Mouse (Mus musculus) limb, embryonic 13.5 days (tissue): ENCODE data around the gene Wdr83. TPM values are rescaled to one million over a fixed set of nuclear protein-coding genes. Genes with fewer than 3 reads are reported as not detected.

Experiments
- ATAC-seq: fragments of 200-750 bp; cut with Nextera tagmentation; 2 replicates; pipeline ENCODE4 v1.8.0; 2017; ENCODE audit warnings: low read depth, moderate number of reproducible peaks, moderate TSS enrichment; ENCODE audit not compliant: low FRiP score
- H3K27ac ChIP-seq: fragments of 300-500 bp; sonication (generic); 2 replicates; pipeline ENCODE4 v1.5.1; 2015; ENCODE audit warnings: inconsistent platforms, mild to moderate bottlenecking, moderate library complexity
- H3K27me3 ChIP-seq: fragments of 300-500 bp; sonication (generic); 2 replicates; pipeline ENCODE4 v1.6.1; 2015; ENCODE audit warnings: mild to moderate bottlenecking, inconsistent platforms
- H3K36me3 ChIP-seq: fragments of 300-500 bp; sonication (generic); 2 replicates; pipeline ENCODE4 v1.6.1; 2015; ENCODE audit warnings: inconsistent platforms, mild to moderate bottlenecking, moderate library complexity
- H3K4me1 ChIP-seq: fragments of 300-500 bp; sonication (generic); 2 replicates; pipeline ENCODE4 v1.6.1; 2015; ENCODE audit warnings: inconsistent platforms
- H3K4me2 ChIP-seq: fragments of 300-500 bp; sonication (generic); replicated peaks from 2 replicates; pipeline ENCODE4 v1.6.1; 2015; ENCODE audit warnings: inconsistent platforms, mild to moderate bottlenecking, moderate library complexity
- H3K4me3 ChIP-seq: fragments of 300-500 bp; sonication (generic); 2 replicates; pipeline ENCODE4 v1.5.1; 2015; ENCODE audit warnings: moderate library complexity, mild to moderate bottlenecking, inconsistent platforms
- H3K9ac ChIP-seq: fragments of 300-500 bp; sonication (generic); 2 replicates; pipeline ENCODE4 v1.6.1; 2015; ENCODE audit warnings: mild to moderate bottlenecking, inconsistent platforms
- H3K9me3 ChIP-seq: fragments of 300-500 bp; sonication (generic); 2 replicates; pipeline ENCODE4 v1.6.1; 2016; ENCODE audit warnings: inconsistent platforms
- WGBS: fragments of 180-500 bp; shearing (Covaris S2); methylation state at CpG from one replicate; pipeline ENCODE4 v1.1.7; 2015; 5-methylcytosine and 5-hydroxymethylcytosine counted together
- polyA plus RNA-seq: library from polyadenylated mRNA; unstranded; fragments of >200 nt; fragmentation: Nextera tagmentation; extraction: Ambion mirVana; gene quantifications from 2 replicates; pipeline ENCODE4 v1.2.1, GENCODE M21; 2015

The Wdr83 gene
- polyA plus RNA-seq, 1 experiment from 2014 or later, result 45.1 TPM

DNA sequence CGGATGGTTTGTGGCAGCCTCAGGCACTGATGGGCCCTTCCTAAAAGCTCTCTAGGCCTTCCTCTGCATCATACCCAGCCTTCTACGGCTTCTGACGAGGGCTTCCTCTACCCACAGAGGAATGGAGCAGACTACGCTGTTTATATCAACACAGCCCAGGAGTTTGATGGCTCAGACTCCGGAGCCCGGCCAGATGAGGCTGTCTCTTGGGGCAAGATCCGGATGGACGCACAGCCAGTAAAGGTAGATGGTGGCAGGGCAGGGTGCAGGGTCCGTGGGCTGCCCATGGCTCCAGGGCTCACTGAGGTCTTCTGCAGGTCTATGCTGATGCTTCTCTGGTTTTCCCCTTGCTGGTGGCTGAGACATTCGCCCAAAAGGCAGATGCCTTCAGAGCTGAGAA lies 6.5 kb downstream of the Wdr83 start:
- H3K9ac ChIP-seq, result no peak overlapping the region
- H3K27ac ChIP-seq, result no peak overlapping the region
- no peak for ATAC-seq
- H3K27me3 ChIP-seq, result no peaks in the 10 kb centered on the region
- H3K4me1 ChIP-seq, result peaks cover 17% of the 10 kb centered on the region
- H3K9me3 ChIP-seq, result no peaks in the 10 kb centered on the region
- H3K4me3 ChIP-seq, result no peak overlapping the region
- WGBS, result 89% methylated on average over 10 of the region's 10 CpGs
- H3K4me2 ChIP-seq, result no peak overlapping the region
- H3K36me3 ChIP-seq, result peaks cover 45% of the 10 kb centered on the region

DNA sequence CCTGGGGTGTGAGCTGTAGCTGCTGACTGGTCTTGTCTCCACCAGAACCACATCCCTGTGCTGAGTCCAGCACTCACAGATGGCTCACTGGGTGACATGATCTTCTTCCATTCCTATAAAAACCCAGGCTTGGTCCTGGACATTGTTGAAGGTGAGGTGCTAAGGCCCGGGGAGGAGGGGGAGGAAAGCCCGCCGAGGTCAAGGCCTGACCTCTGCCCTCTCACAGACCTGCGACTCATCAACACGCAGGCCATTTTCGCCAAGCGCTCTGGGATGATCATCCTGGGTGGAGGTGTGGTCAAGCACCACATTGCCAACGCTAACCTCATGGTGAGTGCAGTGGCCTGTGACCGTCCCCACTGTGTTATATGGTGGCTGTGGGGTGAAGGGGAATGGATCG lies 6.9 kb downstream of the Wdr83 start:
- no peak overlapping the region for H3K27ac ChIP-seq
- no peak overlapping the region for H3K4me2 ChIP-seq
- no peaks in the 10 kb centered on the region for H3K27me3 ChIP-seq
- no peak overlapping the region for H3K4me3 ChIP-seq
- H3K9ac ChIP-seq, result no peak overlapping the region
- H3K36me3 ChIP-seq, result peaks cover 45% of the 10 kb centered on the region
- 79% methylated on average over 10 of the region's 10 CpGs for WGBS
- H3K9me3 ChIP-seq, result no peaks in the 10 kb centered on the region
- no peak for ATAC-seq
- H3K4me1 ChIP-seq, result peaks cover 14% of the 10 kb centered on the region

DNA sequence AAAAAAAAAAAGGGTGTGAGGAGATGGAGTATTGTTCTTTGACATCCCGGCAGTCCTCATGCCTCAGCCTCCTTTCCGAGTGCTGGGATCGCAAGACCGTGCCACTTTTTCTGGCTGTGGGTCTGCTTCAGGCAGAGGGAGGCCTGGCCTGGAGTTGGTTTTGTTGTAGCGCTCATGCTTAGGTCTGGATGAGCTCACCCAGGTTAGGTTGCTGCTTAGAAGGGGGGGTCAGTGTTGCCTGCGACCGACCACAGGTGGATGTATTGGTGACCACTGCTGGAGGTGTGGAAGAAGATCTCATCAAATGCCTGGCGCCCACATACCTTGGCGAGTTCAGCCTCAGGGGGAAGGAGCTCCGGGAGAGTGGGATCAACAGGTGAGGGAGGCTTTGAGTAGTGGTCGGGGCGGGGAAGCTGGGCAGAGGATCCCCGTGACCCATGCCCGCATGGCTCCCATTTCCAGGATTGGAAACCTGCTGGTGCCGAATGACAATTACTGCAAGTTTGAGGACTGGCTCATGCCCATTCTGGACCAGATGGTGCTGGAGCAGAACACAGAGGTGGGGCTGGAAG lies 8.0 kb downstream of the Wdr83 start:
- WGBS, result 93% methylated on average over 15 of the region's 15 CpGs
- no peaks in the 10 kb centered on the region for H3K27me3 ChIP-seq
- H3K9me3 ChIP-seq, result no peaks in the 10 kb centered on the region
- peaks cover 14% of the 10 kb centered on the region for H3K4me1 ChIP-seq
- peaks cover 39% of the 10 kb centered on the region for H3K36me3 ChIP-seq
- H3K9ac ChIP-seq, result no peak overlapping the region
- peak overlapping the region; percentile 95; the same call in 1 of the 2 replicates for H3K4me3 ChIP-seq
- no peak overlapping the region for H3K27ac ChIP-seq
- no peak for ATAC-seq
- peak overlapping the region; percentile 78 for H3K4me2 ChIP-seq

DNA sequence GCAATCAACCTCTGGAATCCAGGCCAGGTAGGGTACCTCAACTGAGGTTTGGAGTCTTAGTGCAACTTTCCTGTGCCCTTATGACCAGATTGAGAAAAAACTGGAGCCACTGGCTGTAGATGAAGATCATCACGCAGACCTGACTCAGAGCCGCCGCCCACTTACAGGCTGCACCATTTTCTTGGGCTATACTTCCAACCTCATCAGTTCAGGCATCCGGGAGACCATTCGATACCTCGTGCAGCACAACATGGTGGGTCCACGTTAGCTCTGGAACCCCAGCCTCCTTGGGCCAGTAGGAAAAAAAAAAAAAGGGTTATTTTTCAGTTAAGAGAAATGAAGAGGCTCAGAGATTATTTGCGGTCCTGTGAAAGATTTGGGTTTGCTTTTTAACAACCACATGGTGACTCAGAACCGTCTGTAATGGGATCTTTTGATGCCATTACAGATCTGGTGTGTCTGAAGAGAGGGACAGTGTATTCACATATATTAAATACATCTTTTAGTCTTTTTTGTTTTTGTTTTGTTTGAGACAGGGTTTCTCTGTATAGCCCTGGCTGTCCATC lies 8.7 kb downstream of the Wdr83 start:
- peaks cover 14% of the 10 kb centered on the region for H3K4me1 ChIP-seq
- H3K4me2 ChIP-seq, result peak overlapping the region; percentile 78
- peak overlapping the region; percentile 96; the same call in 1 of the 2 replicates for H3K27ac ChIP-seq
- peak overlapping the region; percentile 95 for H3K4me3 ChIP-seq
- peaks cover 39% of the 10 kb centered on the region for H3K36me3 ChIP-seq
- peak; percentile 18; the same call in 1 of the 2 replicates for ATAC-seq
- H3K27me3 ChIP-seq, result no peaks in the 10 kb centered on the region
- H3K9ac ChIP-seq, result peak overlapping the region; percentile 88
- 36% methylated on average over 9 of the region's 9 CpGs for WGBS
- no peaks in the 10 kb centered on the region for H3K9me3 ChIP-seq

DNA sequence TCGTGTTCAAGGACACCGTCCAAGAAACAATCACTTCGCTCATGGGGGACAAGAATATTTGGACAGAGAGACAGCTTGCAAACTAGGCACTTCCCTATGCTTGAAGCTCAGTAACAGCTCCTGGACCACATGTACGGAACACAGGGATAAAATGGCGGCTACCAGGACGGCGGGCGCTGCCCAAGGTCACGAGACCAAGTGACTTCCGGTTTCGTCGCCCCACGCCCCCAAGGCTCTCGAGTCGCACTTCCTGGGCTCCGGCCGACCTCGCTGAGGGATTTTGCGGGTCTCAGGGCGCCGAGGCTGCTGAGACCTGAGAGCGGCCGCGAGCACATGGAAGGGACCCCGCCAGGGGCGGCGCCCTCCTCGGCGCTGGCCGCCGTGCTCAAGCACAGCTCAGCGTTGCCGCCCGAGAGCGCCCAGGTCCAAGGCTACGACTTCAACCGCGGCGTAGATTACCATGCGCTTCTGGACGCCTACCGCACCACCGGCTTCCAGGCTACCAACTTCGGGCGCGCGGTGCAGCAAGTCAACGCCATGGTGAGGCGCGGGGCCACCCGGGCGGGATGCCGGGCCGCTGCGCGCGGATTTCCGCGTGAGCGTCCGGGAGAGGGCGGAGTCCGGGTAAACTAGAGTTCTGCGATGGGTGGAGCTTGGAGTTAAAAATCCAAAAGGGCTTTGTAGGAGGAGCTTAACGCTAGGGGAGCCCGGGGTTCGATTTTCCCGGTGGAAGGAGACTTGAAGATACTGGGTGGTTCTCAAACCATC lies 9.4 kb downstream of the Wdr83 start, which contains the start of gene Dhps:
TSS of gene Dhps (plus strand) at position 244 of the 768 bp plus-strand sequence.
- H3K4me2 ChIP-seq, result peak within 1 kb of the TSS; percentile 78
- H3K9me3 ChIP-seq, result no peaks in the 10 kb centered on the region
- H3K36me3 ChIP-seq, result peaks cover 39% of the 10 kb centered on the region
- peak within 1 kb of the TSS; percentile 88 for H3K9ac ChIP-seq
- under 1% methylated on average over 68 of the region's 68 CpGs for WGBS
- H3K27ac ChIP-seq, result peak within 1 kb of the TSS; percentile 96
- no peaks in the 10 kb centered on the region for H3K27me3 ChIP-seq
- peaks cover 14% of the 10 kb centered on the region for H3K4me1 ChIP-seq
- H3K4me3 ChIP-seq, result peak within 1 kb of the TSS; percentile 95
- peak; percentile 91 for ATAC-seq

DNA sequence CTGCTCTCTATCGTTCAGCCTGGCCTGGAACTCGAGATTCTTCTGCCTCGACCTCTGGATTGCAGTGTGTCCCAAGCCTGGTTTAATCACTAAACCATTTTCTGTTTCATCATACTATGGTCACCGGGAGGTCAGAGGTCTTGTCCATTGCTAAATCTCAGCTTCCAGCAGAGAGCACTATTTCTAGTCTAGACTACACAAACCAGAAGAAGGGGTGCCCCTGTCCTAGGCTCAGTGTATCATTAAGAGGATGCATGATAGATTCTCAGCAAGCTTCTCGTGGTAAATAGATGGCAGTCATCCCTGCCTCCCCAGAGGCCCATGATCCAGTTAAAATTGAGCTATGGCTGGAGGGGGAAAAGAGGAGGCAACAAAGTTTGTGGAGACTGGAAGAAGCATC lies 10.1 kb downstream of the Wdr83 start:
- Histone ChIP-seq H3K4me1 (peaks cover 14% of the 10 kb centered on the region), H3K36me3 (peaks cover 39% of the 10 kb centered on the region), H3K9me3 (no peaks in the 10 kb centered on the region), H3K27ac (peak overlapping the region; percentile 96; the same call in 1 of the 2 replicates), H3K4me3 (peak overlapping the region; percentile 95), H3K4me2 (peak overlapping the region; percentile 78), H3K27me3 (no peaks in the 10 kb centered on the region), H3K9ac (peak overlapping the region; percentile 88; the same call in 1 of the 2 replicates)
- no peak for ATAC-seq
- 83% methylated on average over 5 of the region's 5 CpGs for WGBS

DNA sequence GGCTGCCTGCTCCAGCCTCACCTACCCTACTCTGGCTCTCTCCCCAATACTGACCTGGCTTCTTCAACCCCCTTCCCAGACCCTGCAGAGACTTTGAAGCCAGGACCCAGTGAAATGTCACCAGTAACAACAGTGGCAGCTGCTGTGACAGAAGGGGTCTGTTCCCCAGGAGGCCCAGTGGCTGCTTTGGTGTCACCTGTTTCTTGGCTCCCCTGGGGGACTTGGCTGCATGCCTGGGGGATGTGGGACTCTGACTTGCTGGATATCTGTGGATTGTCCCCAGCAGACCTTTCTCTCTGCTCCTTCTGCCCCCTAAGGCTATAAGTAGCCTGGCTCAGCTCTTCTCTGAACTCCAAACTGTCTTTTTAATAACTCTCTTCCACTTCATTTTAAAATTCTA lies 13.1 kb downstream of the Wdr83 start, which contains the start of gene Gm5741:
TSS of gene Gm5741 (minus strand) at position 1 of the 400 bp plus-strand sequence.
- no peak within 1 kb of the TSS for H3K27ac ChIP-seq
- H3K27me3 ChIP-seq, result no peaks in the 10 kb centered on the region
- H3K36me3 ChIP-seq, result peaks cover 25% of the 10 kb centered on the region
- H3K4me1 ChIP-seq, result peaks cover 13% of the 10 kb centered on the region
- no peak within 1 kb of the TSS for H3K4me3 ChIP-seq
- H3K4me2 ChIP-seq, result no peak within 1 kb of the TSS
- H3K9ac ChIP-seq, result no peak within 1 kb of the TSS
- no peaks in the 10 kb centered on the region for H3K9me3 ChIP-seq
- ATAC-seq, result no peak

DNA sequence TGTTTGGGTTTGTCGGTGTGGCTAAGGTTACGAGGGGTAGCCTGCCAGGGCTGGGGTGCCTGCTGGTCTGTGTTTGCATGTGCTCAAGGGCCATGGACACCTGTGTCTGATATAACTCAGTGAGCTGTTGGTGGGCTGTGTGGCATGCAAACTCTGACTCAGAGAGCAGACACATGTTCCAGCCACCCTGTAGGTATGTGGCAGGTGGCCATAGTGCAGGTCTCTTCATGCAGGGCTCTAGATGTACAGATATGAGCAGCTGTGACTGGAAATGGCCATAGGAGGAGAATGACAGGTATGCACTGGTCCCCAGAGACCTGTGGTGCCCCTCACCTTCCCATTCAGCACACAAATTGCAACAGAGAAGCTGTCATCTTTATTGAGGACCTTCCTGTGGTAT lies 14.0 kb downstream of the Wdr83 start:
- H3K4me1 ChIP-seq, result peaks cover 5% of the 10 kb centered on the region
- H3K4me3 ChIP-seq, result no peak overlapping the region
- H3K9ac ChIP-seq, result no peak overlapping the region
- H3K27ac ChIP-seq, result no peak overlapping the region
- ATAC-seq, result no peak
- no peak overlapping the region for H3K4me2 ChIP-seq
- no peaks in the 10 kb centered on the region for H3K27me3 ChIP-seq
- WGBS, result 93% methylated on average over 2 of the region's 2 CpGs
- H3K9me3 ChIP-seq, result no peaks in the 10 kb centered on the region
- peaks cover 34% of the 10 kb centered on the region for H3K36me3 ChIP-seq

DNA sequence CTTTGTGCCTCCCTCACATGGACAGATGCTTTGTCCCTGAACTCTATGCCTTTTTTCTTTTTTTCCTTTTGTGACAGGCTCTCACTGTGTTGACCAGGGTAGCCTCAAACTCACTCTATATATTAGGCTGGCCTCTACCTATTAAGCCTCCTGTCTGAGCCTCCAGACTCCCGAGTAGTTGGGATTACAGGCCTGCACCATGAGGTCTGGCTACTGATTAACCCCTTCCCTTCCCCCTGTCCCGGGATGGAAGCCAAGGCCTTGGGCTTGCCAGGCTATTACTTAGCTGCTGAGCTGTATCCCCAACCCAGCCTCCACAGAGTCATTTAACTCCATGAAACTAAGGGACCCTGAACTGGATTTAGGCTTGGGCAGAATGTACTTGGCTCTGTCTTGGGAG lies 15.9 kb downstream of the Wdr83 start:
- 24% methylated on average over 2 of the region's 2 CpGs for WGBS
- Histone ChIP-seq H3K9ac (no peak overlapping the region), H3K9me3 (no peaks in the 10 kb centered on the region), H3K4me3 (no peak overlapping the region), H3K4me2 (no peak overlapping the region), H3K27ac (no peak overlapping the region), H3K4me1 (peaks cover 10% of the 10 kb centered on the region), H3K27me3 (no peaks in the 10 kb centered on the region), H3K36me3 (peaks cover 35% of the 10 kb centered on the region)
- ATAC-seq, result no peak

DNA sequence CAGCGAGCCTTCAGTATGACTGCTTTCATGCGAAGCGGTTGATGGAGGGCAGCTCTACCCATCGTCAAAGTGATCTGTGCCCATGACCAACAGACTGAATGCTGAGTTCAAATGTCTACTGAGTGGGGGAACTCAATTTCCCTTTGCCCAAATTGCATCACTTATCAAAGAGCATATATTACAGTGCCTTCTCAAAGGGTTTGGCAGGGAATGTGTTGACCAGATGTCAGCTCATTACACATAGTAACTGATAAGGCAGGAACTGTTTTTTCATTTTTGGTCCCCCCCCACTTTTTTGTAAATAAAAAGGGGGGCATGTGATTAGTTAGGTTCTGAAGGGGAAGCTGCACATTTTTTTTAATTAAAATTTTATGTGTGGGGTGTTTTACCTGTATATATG lies 18.5 kb downstream of the Wdr83 start:
- H3K27me3 ChIP-seq, result no peaks in the 10 kb centered on the region
- H3K4me3 ChIP-seq, result no peak overlapping the region
- peaks cover 11% of the 10 kb centered on the region for H3K4me1 ChIP-seq
- ATAC-seq, result no peak
- 95% methylated on average over 4 of the region's 4 CpGs for WGBS
- no peaks in the 10 kb centered on the region for H3K9me3 ChIP-seq
- H3K27ac ChIP-seq, result no peak overlapping the region
- no peak overlapping the region for H3K4me2 ChIP-seq
- no peak overlapping the region for H3K9ac ChIP-seq
- H3K36me3 ChIP-seq, result peaks cover 36% of the 10 kb centered on the region

DNA sequence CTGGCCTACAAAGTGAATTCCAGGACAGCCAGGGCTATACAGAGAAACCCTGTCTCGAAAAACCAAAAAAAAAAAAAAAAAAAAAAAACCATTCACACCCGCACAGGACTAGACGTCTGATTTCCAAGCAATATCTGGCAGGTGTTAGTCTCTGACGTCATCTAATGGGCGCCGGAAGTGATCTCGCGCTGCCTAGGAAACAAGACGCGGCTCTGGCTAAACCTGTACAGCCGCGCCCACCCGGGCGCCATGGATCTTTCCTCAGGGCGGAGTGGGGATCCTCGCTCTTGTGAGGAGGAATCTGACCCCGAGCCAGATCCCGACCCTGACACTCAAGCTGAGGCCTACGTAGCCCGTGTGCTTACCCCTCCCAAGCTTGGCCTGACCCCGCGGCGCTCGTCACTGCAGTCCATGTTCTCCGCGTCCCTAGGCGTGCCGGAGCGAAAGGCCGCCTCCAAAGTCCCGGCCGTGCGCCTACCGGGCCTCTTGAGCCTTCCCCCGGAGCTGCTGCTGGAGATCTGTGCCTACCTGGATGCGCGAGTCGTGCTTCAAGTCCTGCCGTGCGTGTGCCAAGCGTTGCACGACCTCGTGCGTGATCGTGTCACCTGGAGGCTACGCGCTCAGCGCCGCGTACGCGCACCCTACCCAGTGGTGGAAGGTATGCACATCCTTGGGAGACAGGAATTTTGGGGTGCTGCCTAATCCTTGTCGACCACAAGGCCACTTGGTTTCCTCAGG lies 21.1 kb downstream of the Wdr83 start, which contains the start of gene Fbxw9:
TSS of gene Fbxw9 (plus strand) at position 177 of the 738 bp plus-strand sequence.
- Histone ChIP-seq H3K9me3 (no peaks in the 10 kb centered on the region), H3K4me3 (peak within 1 kb of the TSS; percentile 86), H3K36me3 (peaks cover 42% of the 10 kb centered on the region), H3K9ac (peak within 1 kb of the TSS; percentile 85), H3K4me1 (peaks cover 11% of the 10 kb centered on the region), H3K27me3 (no peaks in the 10 kb centered on the region), H3K4me2 (peak within 1 kb of the TSS; percentile 83), H3K27ac (no peak within 1 kb of the TSS)
- ATAC-seq, result peak; percentile 91
- under 1% methylated on average over 52 of the region's 53 CpGs for WGBS

DNA sequence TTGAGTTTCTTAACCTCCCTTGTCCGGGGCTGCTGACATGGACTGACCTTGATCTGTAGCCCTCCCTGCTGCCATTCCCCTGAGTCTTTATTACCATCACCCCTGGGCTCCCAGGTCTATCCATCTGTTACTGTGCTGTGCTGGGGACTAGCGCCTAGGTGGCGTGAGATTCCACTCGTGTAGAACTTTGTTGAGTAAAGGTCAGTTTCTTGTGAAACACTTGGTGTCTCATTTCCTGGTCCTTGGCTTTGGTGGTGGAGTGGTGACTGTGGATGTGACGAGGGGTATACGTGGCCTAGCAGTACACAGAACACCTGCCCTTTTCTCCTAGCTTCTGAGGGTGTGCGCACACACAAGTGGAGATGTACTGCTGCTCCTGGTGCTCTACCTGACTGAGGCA lies 23.7 kb downstream of the Wdr83 start:
- WGBS, result 77% methylated on average over 7 of the region's 7 CpGs
- Histone ChIP-seq H3K27me3 (no peaks in the 10 kb centered on the region), H3K9ac (no peak overlapping the region), H3K36me3 (peaks cover 58% of the 10 kb centered on the region), H3K9me3 (no peaks in the 10 kb centered on the region), H3K4me3 (no peak overlapping the region), H3K4me2 (no peak overlapping the region), H3K27ac (no peak overlapping the region), H3K4me1 (peaks cover 11% of the 10 kb centered on the region)
- no peak for ATAC-seq
